Mouse (Mus musculus): ENCODE data around the gene Olfr1158. TPM values are rescaled to one million over a fixed set of nuclear protein-coding genes. Genes with fewer than 3 reads are reported as not detected.
"Not testable (repeated sequence)": the region's sequence is repeated elsewhere in the genome, so short reads cannot be mapped to it uniquely, and the experiment has no call there.

The Olfr1158 gene
- total RNA-seq (2021): not detected
- long read RNA-seq, experiment 1: 0 reads
- long read RNA-seq, experiment 2: 0 reads

GRCm38 (mm10) chr2:87989813-87990212, at the start of gene Olfr1158:
TSS of gene Olfr1158 (plus strand) at chr2:87990113.
- no peak for DNase-seq (ENCODE audit: low spot score in 2 of 2)

DNA sequence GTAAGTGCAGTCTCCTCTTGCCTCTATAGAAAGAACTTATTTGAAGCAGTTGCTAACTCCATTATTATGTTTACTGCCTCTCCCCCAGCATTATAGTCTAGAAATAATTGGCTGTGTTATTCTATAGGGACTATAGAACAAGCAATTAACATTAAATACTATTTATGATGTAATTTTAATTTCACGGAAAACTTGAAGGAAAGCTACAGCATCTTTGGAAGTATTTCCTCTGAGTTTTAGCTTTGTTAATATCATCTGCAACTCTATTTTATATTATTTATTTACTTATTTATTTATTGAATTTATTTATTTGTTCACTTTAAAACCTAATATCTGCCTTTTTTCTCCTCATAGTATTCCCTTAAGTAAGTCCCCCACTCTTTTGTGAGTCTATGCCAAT, 44.9 kb upstream of the Olfr1158 start, which contains the start of gene Olfr1155:
Gene Olfr1155 (minus strand): TSS at position 101 of the 400 bp plus-strand sequence.
- no peak for DNase-seq (ENCODE audit: low spot score in 2 of 2)

GRCm38 (mm10) chr2:87953000-87953399, 36.9 kb upstream of the Olfr1158 start, which contains the start of gene Olfr1156:
TSS of gene Olfr1156 (minus strand) at chr2:87953100.
- no peak for DNase-seq (ENCODE audit: low spot score in 2 of 2)

DNA sequence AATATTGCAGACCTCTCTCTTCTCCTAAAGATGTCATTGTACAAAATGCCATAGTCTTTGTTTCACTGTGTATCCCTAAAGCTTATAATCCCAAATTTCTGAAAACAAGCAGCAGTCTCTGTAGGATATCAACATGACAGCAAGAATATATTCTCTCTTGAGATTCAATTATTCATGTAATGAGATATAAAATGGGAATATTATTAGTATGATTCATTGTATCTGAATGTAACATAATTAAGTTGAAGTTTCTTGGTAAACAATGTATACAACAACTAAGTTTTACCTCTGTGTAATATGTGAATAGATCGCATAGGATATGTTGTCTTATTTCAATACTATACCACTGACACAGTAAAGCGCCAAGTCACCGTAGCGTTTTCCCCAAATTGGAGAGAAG, 21.7 kb upstream of the Olfr1158 start, which contains the start of gene Olfr1157:
Gene Olfr1157 (minus strand): TSS at position 101 of the 400 bp plus-strand sequence.
- DNase-seq (ENCODE audit: low spot score in 2 of 2): no peak

DNA sequence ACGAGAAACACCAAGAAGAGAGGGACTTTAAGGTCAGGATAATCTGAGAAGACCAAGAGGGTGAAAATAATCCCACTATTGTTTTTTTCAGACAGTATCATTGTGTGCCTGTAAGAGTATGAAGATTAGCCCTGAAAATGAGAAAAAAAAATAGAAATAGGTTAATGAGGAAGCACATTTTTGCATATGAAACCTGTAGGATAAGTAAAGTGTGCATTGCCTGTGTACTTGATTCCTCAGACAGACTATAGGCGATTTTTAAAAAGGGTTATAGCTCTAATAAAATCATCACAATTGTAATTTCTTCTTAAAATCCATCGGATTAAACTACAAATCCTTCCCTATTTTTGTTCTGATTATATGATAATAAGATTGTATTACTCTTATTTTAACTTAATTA, 15.3 kb upstream of the Olfr1158 start, which contains the start of gene Olfr74:
Gene Olfr74 (minus strand): TSS at position 101 of the 400 bp plus-strand sequence.
- no peak for DNase-seq (ENCODE audit: low spot score in 2 of 2)

GRCm38 (mm10) chr2:88007515-88008318, 17.8 kb downstream of the Olfr1158 start, which contains the start of gene Olfr1160:
TSS of gene Olfr1160 (minus strand) at chr2:88008268.
- DNase-seq (ENCODE audit: low spot score in 2 of 2): no peak

GRCm38 (mm10) chr2:88022474-88022873, 32.6 kb downstream of the Olfr1158 start, which contains the start of gene Olfr1161:
TSS of gene Olfr1161 (plus strand) at chr2:88022774.
- DNase-seq (ENCODE audit: low spot score in 2 of 2): not testable (repeated sequence)

GRCm38 (mm10) chr2:88037599-88037998, 47.7 kb downstream of the Olfr1158 start, which contains the start of gene Olfr73:
TSS of gene Olfr73 (minus strand) at chr2:88037699.
- no peak for DNase-seq (ENCODE audit: low spot score in 2 of 2)

Other genes starting within 250 kb of the Olfr1158 start
- not detected for gene Olfr1140, start 246.4 kb upstream of the Olfr1158 start, total RNA-seq (2021)
- not detected for gene Olfr1141, start 236.1 kb upstream of the Olfr1158 start, total RNA-seq (2021)
- gene Olfr152, start 210.6 kb upstream of the Olfr1158 start, total RNA-seq (2021): not detected
- gene Olfr1143, start 189.5 kb upstream of the Olfr1158 start, total RNA-seq (2021): not detected
- gene Olfr1145, start 180.3 kb upstream of the Olfr1158 start, total RNA-seq (2021): not detected
- gene Olfr1148, start 159.6 kb upstream of the Olfr1158 start, total RNA-seq (2021): not detected
- gene Olfr1150-ps1, start 146.1 kb upstream of the Olfr1158 start, total RNA-seq (2021): not detected
- not detected for gene Olfr1151, start 134.3 kb upstream of the Olfr1158 start, total RNA-seq (2021)
- not detected for gene Olfr1152, start 123.6 kb upstream of the Olfr1158 start, total RNA-seq (2021)
- gene Olfr1153, start 95.2 kb upstream of the Olfr1158 start, total RNA-seq (2021): not detected
- not detected for gene Olfr1154, start 84.9 kb upstream of the Olfr1158 start, total RNA-seq (2021)
- not detected for gene Olfr1155, start 45.0 kb upstream of the Olfr1158 start, total RNA-seq (2021)
- gene Olfr1156, start 37.0 kb upstream of the Olfr1158 start, total RNA-seq (2021): not detected
- not detected for gene Olfr1157, start 21.8 kb upstream of the Olfr1158 start, total RNA-seq (2021)
- gene Olfr74, start 15.4 kb upstream of the Olfr1158 start, total RNA-seq (2021): not detected
- gene Olfr1160, start 18.2 kb downstream of the Olfr1158 start, total RNA-seq (2021): not detected
- not detected for gene Olfr1161, start 32.7 kb downstream of the Olfr1158 start, total RNA-seq (2021)
- not detected for gene Olfr73, start 47.6 kb downstream of the Olfr1158 start, total RNA-seq (2021)
- not detected for gene Olfr1162, start 61.0 kb downstream of the Olfr1158 start, total RNA-seq (2021)
- gene Olfr1163, start 81.7 kb downstream of the Olfr1158 start, total RNA-seq (2021): not detected
- not detected for gene Olfr1164, start 103.9 kb downstream of the Olfr1158 start, total RNA-seq (2021)
- not detected for gene Olfr1166, start 138.2 kb downstream of the Olfr1158 start, total RNA-seq (2021)
- not detected for gene Olfr1167, start 165.1 kb downstream of the Olfr1158 start, total RNA-seq (2021)
- not detected for gene Olfr1168, start 191.8 kb downstream of the Olfr1158 start, total RNA-seq (2021)
- not detected for gene Olfr1170, start 238.2 kb downstream of the Olfr1158 start, total RNA-seq (2021)

Data from adrenal gland, postnatal 4 days (tissue).